Mouse (Mus musculus) stomach, postnatal 0 days (tissue): Measurements from ENCODE around the gene Rad21l.

Experiments used
- CTCF ChIP-seq: IDR thresholded peaks from 2 replicates; pipeline ENCODE4 v1.5.1; 2016; ENCODE audit warnings: antibody characterized with exemption, low read depth, mild to moderate bottlenecking, moderate library complexity
- EP300 ChIP-seq: optimal IDR thresholded peaks from 2 replicates; pipeline ENCODE3; 2016; ENCODE audit warnings: antibody characterized with exemption

DNA sequence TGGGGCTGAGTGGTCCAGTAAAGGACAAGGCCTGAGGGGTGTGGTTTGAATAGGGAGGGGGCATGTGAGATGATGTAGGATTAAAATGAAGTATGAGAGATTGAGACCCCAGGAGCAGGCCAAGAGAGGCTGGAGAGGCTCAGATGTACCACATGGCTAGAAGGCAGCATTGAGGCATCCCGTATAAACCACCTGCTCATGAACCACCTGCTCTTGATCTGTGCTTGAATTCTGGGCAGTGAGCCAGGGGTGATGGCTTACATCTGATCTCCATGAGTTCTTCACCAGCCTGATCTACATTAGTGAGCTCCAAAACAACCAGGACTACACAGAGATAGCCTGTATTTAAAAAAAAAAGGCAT is 2.6 kb upstream of the Rad21l start:
- TF ChIP-seq EP300: no peak
- TF ChIP-seq CTCF: no peak
